Mouse (Mus musculus): Measurements from ENCODE around the gene Map3k14. TPM values are rescaled to one million over a fixed set of nuclear protein-coding genes. Genes with fewer than 3 reads are reported as not detected.

The Map3k14 gene
- 3.1 and 3.3 TPM in 2 replicates for polyA plus RNA-seq (2015; fragmentation: Nextera tagmentation; extraction: Ambion mirVana)

DNA sequence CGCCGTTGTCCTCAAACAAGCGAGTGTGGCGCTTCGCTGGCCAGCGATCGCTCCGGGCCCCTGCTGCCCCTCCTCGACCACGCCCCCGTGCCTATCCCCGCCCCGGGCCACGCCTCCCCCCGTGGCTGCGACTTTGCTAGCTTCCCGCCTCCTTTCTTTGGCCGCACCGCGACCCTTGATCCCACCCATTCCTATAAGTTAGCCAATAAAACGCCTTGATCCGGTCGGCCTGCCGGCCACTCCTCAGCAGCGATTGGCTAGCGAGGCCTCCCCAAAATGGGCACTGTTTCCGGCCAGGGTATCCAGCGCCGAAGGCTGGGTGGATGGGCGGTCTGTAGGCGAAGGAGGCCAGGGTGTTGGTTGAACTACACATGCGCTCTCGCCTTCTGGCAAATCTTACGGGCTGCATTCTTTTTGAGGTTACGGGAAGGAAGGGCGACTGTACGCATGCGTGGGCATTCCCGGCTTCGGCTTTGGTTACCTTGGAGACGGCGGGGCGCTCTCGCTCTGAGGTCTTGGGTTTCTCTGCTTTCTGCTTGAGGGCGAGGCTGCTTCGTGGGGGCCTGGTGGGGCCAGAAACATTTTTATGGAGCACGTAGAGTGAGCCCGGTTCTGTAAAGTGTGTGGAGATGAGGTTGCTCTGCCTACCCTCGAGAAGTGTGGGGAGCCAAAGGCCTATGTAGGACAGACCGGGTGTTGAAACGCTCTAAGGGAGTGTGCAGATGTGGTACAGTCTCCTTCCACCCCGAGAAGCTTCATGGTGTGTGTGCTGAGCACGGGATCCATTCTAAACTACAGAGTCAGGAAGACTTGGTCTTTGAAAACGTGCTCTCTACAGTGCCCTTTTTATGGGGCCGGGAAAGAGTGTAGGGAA is at the start of gene Map3k14:
Gene Map3k14, minus strand, starts transcription at position 127 of the 874 bp plus-strand sequence.

DNA sequence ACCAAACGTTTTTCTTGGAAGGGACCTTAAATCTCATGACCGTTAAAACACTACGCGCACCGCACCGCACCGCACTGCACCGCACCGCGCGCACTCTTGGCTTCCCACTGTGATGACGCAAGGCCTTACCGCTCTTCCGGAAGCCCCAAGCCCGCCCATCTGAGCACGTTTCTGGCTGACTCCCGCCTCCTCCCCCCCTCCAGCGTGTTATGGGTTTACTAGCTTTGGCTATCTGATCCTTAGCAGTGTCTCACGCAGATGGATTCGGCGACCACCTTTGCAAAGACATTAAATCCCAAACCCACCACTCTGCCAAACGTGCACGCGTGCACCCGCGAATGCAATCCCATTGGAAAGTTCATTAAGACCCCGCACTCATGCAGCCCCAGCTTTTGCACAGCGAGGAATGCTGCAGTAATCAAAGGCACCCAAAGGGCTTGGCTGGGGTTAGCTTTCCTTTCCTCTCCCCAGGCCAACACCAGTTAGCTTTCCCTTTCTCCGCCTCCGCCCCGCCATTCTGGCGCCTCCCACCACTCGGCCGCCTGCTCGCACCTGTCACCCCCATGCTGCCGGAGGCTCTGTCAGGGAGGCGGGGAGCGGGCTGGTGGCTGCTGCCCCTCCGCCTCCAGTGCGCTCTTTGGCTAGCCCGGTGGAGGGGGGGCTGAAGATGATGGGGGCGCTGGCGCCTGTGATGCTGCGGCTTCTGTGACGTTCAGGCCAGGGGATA is 49.3 kb downstream of the Map3k14 start, which contains the start of gene Spata32:
Gene Spata32, minus strand, starts transcription at position 643 of the 727 bp plus-strand sequence.

DNA sequence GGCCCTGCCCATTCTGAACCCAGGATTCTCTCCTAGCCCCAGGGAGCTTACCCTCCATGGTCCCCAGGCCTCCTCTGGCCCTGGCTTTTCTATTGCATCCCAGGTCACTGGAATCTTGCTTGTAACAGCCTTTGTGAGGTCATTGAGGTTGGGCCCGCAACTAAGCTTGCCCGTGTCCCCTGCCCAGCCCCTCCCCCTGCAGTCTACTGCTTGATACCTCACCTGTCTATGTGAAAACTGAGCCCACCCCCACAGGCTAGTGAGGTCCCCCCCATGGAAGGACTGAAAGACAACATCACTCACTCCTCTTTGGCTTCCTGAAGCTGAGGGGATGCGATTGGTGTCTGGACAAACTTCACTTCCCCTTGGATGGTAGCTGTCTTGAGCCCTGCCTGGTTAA is 58.8 kb downstream of the Map3k14 start, which contains the start of gene 1700023F06Rik:
Gene 1700023F06Rik, minus strand, starts transcription at position 101 of the 400 bp plus-strand sequence.

GRCm38 (mm10) chr11:103170494-103171285 is 96.6 kb downstream of the Map3k14 start, which contains the start of gene Fmnl1:
Gene Fmnl1 (plus strand): TSS chr11:103171107.

Other genes starting within 250 kb of the Map3k14 start
- 40.2 and 42.3 TPM in 2 replicates for gene Nmt1, start 239.3 kb downstream of the Map3k14 start, polyA plus RNA-seq (2015; fragmentation: Nextera tagmentation; extraction: Ambion mirVana)
- gene Dcakd, start 239.1 kb downstream of the Map3k14 start, polyA plus RNA-seq (2015; fragmentation: Nextera tagmentation; extraction: Ambion mirVana): 46.0 and 51.7 TPM in 2 replicates
- gene Plcd3, start 165.8 kb downstream of the Map3k14 start, polyA plus RNA-seq (2015; fragmentation: Nextera tagmentation; extraction: Ambion mirVana): 2.5 and 2.6 TPM in 2 replicates
- gene Acbd4, start 165.8 kb downstream of the Map3k14 start, polyA plus RNA-seq (2015; fragmentation: Nextera tagmentation; extraction: Ambion mirVana): 21.2 and 50.0 TPM in 2 replicates
- 5.5 and 6.1 TPM in 2 replicates for gene Hexim1, start 151.2 kb downstream of the Map3k14 start, polyA plus RNA-seq (2015; fragmentation: Nextera tagmentation; extraction: Ambion mirVana)
- 9.1 and 10.1 TPM in 2 replicates for gene Hexim2, start 135.0 kb downstream of the Map3k14 start, polyA plus RNA-seq (2015; fragmentation: Nextera tagmentation; extraction: Ambion mirVana)
- 0.90 and 1.9 TPM in 2 replicates for gene Fmnl1, start 96.4 kb downstream of the Map3k14 start, polyA plus RNA-seq (2015; fragmentation: Nextera tagmentation; extraction: Ambion mirVana)
- gene 1700023F06Rik, start 58.9 kb downstream of the Map3k14 start, polyA plus RNA-seq (2015; fragmentation: Nextera tagmentation; extraction: Ambion mirVana): not detected in 2 replicates
- gene Spata32, start 49.0 kb downstream of the Map3k14 start, polyA plus RNA-seq (2015; fragmentation: Nextera tagmentation; extraction: Ambion mirVana): 0.12 TPM in 1 of 2 replicates, not detected in the other
- 4.2 and 4.4 TPM in 2 replicates for gene Arhgap27, start 96.2 kb upstream of the Map3k14 start, polyA plus RNA-seq (2015; fragmentation: Nextera tagmentation; extraction: Ambion mirVana)
- gene Plekhm1, start 145.2 kb upstream of the Map3k14 start, polyA plus RNA-seq (2015; fragmentation: Nextera tagmentation; extraction: Ambion mirVana): 3.2 and 4.1 TPM in 2 replicates
- gene Lrrc37a, start 237.1 kb upstream of the Map3k14 start, polyA plus RNA-seq (2015; fragmentation: Nextera tagmentation; extraction: Ambion mirVana): not detected in 2 replicates

Measured in skeletal muscle tissue, postnatal 0 days (tissue).